Mouse (Mus musculus) CH12.LX (cell line): Measurements from ENCODE around the gene Slc4a8.

ENCODE experiments used
- BHLHE40 ChIP-seq: IDR thresholded peaks from 2 replicates; pipeline ENCODE4 v1.6.1; 2011; ENCODE audit warnings: mild to moderate bottlenecking, low read depth, low read length, improper control_type of control experiment
- CHD2 ChIP-seq: IDR thresholded peaks from 2 replicates; pipeline ENCODE4 v1.6.1; 2011; ENCODE audit warnings: low read length, improper control_type of control experiment
- CTCF ChIP-seq, 2 experiments: IDR thresholded peaks in 1 of 2; conservative IDR thresholded peaks in 1 of 2; 2 replicates each; pipeline ENCODE4 v1.5.1; 2011 to 2012; ENCODE audit warnings: low read depth in 2 of 2, low read length in 2 of 2, improper control_type of control experiment in 1 of 2, inconsistent platforms in 1 of 2, mild to moderate bottlenecking in 1 of 2, moderate library complexity in 1 of 2
- E2F4 ChIP-seq: IDR thresholded peaks from 2 replicates; pipeline ENCODE4 v1.6.1; 2011; ENCODE audit warnings: low read depth, low read length, improper control_type of control experiment; ENCODE audit not compliant: insufficient replicate concordance
- EP300 ChIP-seq: IDR thresholded peaks from 2 replicates; pipeline ENCODE4 v1.6.1; 2011; ENCODE audit warnings: low read length, improper control_type of control experiment
- ETS1 ChIP-seq: conservative IDR thresholded peaks from 2 replicates; pipeline ENCODE4 v1.6.1; 2012; ENCODE audit warnings: low read depth, mild to moderate bottlenecking, inconsistent platforms, low read length, improper control_type of control experiment, moderate library complexity
- HCFC1 ChIP-seq: IDR thresholded peaks from 2 replicates; pipeline ENCODE4 v1.6.1; 2012; ENCODE audit warnings: low read depth, mild to moderate bottlenecking, inconsistent platforms, low read length, improper control_type of control experiment
- MAX ChIP-seq: IDR thresholded peaks from 2 replicates; pipeline ENCODE4 v1.6.1; 2011; ENCODE audit warnings: low read length, improper control_type of control experiment
- MAZ ChIP-seq: IDR thresholded peaks from 2 replicates; pipeline ENCODE4 v1.6.1; 2012; ENCODE audit warnings: low read depth, mild to moderate bottlenecking, inconsistent platforms, low read length, improper control_type of control experiment, moderate library complexity
- POLR2A ChIP-seq: IDR thresholded peaks from 2 replicates; pipeline ENCODE4 v1.6.1; 2011; ENCODE audit warnings: low read depth, mild to moderate bottlenecking, improper control_type of control experiment, low read length
- RAD21 ChIP-seq: IDR thresholded peaks from 2 replicates; pipeline ENCODE4 v1.6.1; 2011; ENCODE audit warnings: low read depth, mild to moderate bottlenecking, low read length, improper control_type of control experiment, moderate library complexity
- TCF12 ChIP-seq: IDR thresholded peaks from 2 replicates; pipeline ENCODE4 v1.6.1; 2014; ENCODE audit warnings: low read depth, mild to moderate bottlenecking, inconsistent platforms, low read length, improper control_type of control experiment
- ZKSCAN1 ChIP-seq: IDR thresholded peaks from 2 replicates; pipeline ENCODE4 v1.6.1; 2012; ENCODE audit warnings: low read depth, inconsistent platforms, low read length, improper control_type of control experiment, borderline replicate concordance

- TF ChIP-seq EP300 (no peak), CTCF (conservative IDR thresholded peaks at IDR 0.05 in 1 of 2, IDR thresholded peaks at IDR 0.05 in 1 of 2; ENCODE audit: low read depth in 2 of 2, low read length in 2 of 2) (peak in 1 of 2 experiments; percentile 44; a peak in 2 of 4 replicates), POLR2A (no peak), CHD2 (no peak), BHLHE40 (no peak), ZKSCAN1 (no peak), E2F4 (no peak), RAD21 (peak; percentile 28), HCFC1 (no peak), ETS1 (no peak), MAX (no peak), TCF12 (no peak), MAZ (no peak)
Observed at GRCm38 (mm10) chr15:100865556-100865955, 104.0 kb downstream of the Slc4a8 start.
